Mouse (Mus musculus) thymus, adult 2 months (tissue): ENCODE data around the gene Kcnt1. TPM values are rescaled to one million over a fixed set of nuclear protein-coding genes. Genes with fewer than 3 reads are reported as not detected.
"Not testable (repeated sequence)": the region's sequence is repeated elsewhere in the genome, so short reads cannot be mapped to it uniquely, and the experiment has no call there.

Experiments used
- DNase-seq: peaks from one replicate; pipeline ENCODE4 v3.0.0; 2021
- H3K27ac ChIP-seq: fragments of 200-500 bp; 2 replicates; pipeline ENCODE4 v1.5.1; 2012; ENCODE audit warnings: low read length, control low read depth; ENCODE audit not compliant: control insufficient read depth, insufficient read depth
- H3K27me3 ChIP-seq: fragments of 200-500 bp; 2 replicates; pipeline ENCODE4 v1.6.1; 2012; ENCODE audit warnings: mild to moderate bottlenecking, low read length, moderate library complexity, mixed read lengths; ENCODE audit not compliant: control insufficient read depth, insufficient read depth
- H3K36me3 ChIP-seq: fragments of 200-500 bp; 2 replicates; pipeline ENCODE4 v1.6.1; 2012; ENCODE audit warnings: mild to moderate bottlenecking, low read length, moderate library complexity; ENCODE audit not compliant: control insufficient read depth, insufficient read depth
- H3K4me1 ChIP-seq: fragments of 200-500 bp; replicated peaks from 2 replicates; pipeline ENCODE4 v1.6.1; 2012; ENCODE audit warnings: low read length; ENCODE audit not compliant: control insufficient read depth, insufficient read depth
- H3K4me3 ChIP-seq: fragments of 200-500 bp; 2 replicates; pipeline ENCODE4 v1.5.1; 2012; ENCODE audit warnings: mild to moderate bottlenecking, low read length, control low read depth, moderate library complexity; ENCODE audit not compliant: control insufficient read depth, insufficient read depth
- CTCF ChIP-seq: fragments of 200-500 bp; IDR thresholded peaks from 2 replicates; pipeline ENCODE4 v1.5.1; 2012; ENCODE audit warnings: mild to moderate bottlenecking, control low read depth, low read length, moderate library complexity, borderline replicate concordance; ENCODE audit not compliant: control insufficient read depth, poor library complexity, insufficient read depth; ENCODE audit errors: extremely low read depth
- POLR2A ChIP-seq: fragments of 200-500 bp; IDR thresholded peaks from 2 replicates; pipeline ENCODE4 v1.6.1; 2012; ENCODE audit warnings: mild to moderate bottlenecking, low read length, control low read depth, moderate library complexity; ENCODE audit not compliant: control insufficient read depth, poor library complexity, insufficient read depth; ENCODE audit errors: extremely low read depth
- WGBS: fragments of 180-500 bp; shearing (Covaris S2); methylation state at CpG from one replicate; pipeline ENCODE4 v1.1.7; 2018; 5-methylcytosine and 5-hydroxymethylcytosine counted together
- polyA plus RNA-seq: library from polyadenylated mRNA; depleted of rRNA; stranded (reverse); fragments of >200 nt; gene quantifications from 2 replicates; pipeline ENCODE4 v1.2.3, GENCODE M21; 2012; rRNA removed

Kcnt1 gene
- 1.1 and 1.2 TPM in 2 replicates for polyA plus RNA-seq

GRCm38 (mm10) chr2:25863337-25864131 lies at the start of gene Kcnt1:
Gene Kcnt1, plus strand, starts transcription at chr2:25863734.
- no peak within 1 kb of the TSS for H3K4me3 ChIP-seq
- no peaks in the 10 kb centered on the region; the same call in none of the 2 replicates for H3K27me3 ChIP-seq
- WGBS, result 5% methylated on average over 53 of the region's 53 CpGs
- TF ChIP-seq POLR2A, result no peak
- TF ChIP-seq CTCF, result no peak
- no peaks in the 10 kb centered on the region for H3K4me1 ChIP-seq
- no peak for DNase-seq
- no peaks in the 10 kb centered on the region for H3K36me3 ChIP-seq
- no peak within 1 kb of the TSS for H3K27ac ChIP-seq

DNA sequence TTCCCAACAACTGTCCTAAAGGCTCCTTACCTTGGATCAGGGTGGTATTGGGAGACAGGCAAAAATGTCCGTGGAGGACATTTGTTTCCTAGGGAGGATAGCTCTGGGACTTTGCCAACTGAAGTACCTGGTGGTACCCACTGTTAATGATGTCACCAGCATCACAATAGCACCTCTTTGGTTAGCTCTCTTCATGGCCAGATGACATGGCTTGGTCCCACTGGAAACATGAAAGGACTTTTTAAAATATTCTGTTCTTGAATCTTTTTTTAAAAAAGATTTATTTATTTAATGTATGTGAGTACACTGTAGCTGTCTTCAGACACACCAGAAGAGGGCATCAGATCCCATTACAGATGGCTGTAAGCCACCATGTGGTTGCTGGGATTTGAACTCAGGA lies 47.8 kb upstream of the Kcnt1 start, which contains the start of gene Glt6d1:
Gene Glt6d1, minus strand, starts transcription at position 101 of the 400 bp plus-strand sequence.
- 71% methylated on average over 1 of the region's 1 CpGs for WGBS
- not testable (repeated sequence) for H3K27ac ChIP-seq, H3K4me3 ChIP-seq, DNase-seq, H3K36me3 ChIP-seq, H3K27me3 ChIP-seq, H3K4me1 ChIP-seq

GRCm38 (mm10) chr2:25822806-25823205 lies 40.7 kb upstream of the Kcnt1 start, which contains the start of gene Lcn9:
Gene Lcn9, plus strand, starts transcription at chr2:25823153.
- Histone ChIP-seq H3K4me3 (no peak within 1 kb of the TSS), H3K4me1 (peaks cover under 1% of the 10 kb centered on the region; the same call in 1 of the 2 replicates), H3K36me3 (no peaks in the 10 kb centered on the region), H3K27ac (no peak within 1 kb of the TSS), H3K27me3 (no peaks in the 10 kb centered on the region)
- WGBS, result 33% methylated on average over 1 of the region's 1 CpGs
- TF ChIP-seq CTCF, result no peak
- no peak for TF ChIP-seq POLR2A
- DNase-seq, result no peak

DNA sequence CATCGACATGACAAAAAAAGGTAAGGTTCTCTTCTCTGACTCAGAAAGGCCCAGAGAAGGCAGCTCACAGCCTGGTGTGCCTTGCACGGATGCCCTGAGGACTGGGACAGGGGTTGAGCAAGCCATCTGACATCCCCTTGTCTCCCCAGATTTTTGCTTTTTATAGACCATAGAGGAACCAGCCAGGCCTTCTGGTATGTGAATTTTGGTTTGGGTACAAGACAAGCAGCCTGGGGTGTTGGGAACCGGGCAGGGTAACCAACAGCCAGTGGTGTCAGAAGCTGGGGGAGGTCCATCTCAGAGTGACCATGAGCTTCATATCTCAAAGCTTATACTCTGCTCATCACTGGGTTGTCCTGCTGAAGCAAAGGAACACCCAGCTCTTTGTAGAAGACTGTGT lies 38.8 kb upstream of the Kcnt1 start:
- Histone ChIP-seq H3K27ac (no peak overlapping the region), H3K4me1 (peaks cover 7% of the 10 kb centered on the region), H3K4me3 (no peak overlapping the region), H3K36me3 (no peaks in the 10 kb centered on the region), H3K27me3 (no peaks in the 10 kb centered on the region; the same call in 1 of the 2 replicates)
- no peak for DNase-seq
- 93% methylated on average over 3 of the region's 3 CpGs for WGBS
- TF ChIP-seq POLR2A, result no peak
- no peak for TF ChIP-seq CTCF

DNA sequence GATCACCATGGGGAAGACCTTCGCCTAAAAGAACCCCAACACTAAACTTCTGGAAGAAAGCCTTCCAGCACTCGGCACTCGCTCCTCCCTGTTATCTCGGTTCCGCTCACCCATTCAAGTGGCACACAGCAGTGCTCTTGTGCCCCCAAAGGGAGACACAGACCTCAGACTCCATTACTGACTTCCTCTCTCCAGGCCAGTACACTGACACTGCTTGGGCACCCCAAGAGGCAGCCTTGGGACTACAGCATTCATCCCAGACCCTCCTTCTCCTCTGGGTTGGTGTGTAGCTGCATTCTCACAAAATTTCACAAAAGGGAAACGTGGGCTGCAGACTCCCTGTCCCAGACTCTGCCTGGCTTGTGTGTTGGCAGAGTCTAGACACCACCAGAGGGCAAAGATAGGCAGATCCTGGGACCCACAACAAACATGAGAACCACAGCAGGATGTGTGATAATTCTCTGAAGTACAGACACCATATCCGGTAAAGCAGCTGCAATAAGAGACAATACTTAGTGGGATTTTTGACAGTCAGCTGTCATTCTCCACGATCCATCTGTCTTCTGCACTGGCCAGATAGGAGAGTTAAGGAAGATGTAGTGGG lies 35.1 kb upstream of the Kcnt1 start:
- Histone ChIP-seq H3K36me3 (no peaks in the 10 kb centered on the region), H3K27me3 (no peaks in the 10 kb centered on the region; the same call in 1 of the 2 replicates), H3K4me1 (peaks cover 7% of the 10 kb centered on the region), H3K4me3 (no peak overlapping the region), H3K27ac (no peak overlapping the region; the same call in 1 of the 2 replicates)
- TF ChIP-seq CTCF (no peak), POLR2A (no peak)
- WGBS, result 20% methylated on average over 8 of the region's 8 CpGs
- DNase-seq, result peak; percentile 56

DNA sequence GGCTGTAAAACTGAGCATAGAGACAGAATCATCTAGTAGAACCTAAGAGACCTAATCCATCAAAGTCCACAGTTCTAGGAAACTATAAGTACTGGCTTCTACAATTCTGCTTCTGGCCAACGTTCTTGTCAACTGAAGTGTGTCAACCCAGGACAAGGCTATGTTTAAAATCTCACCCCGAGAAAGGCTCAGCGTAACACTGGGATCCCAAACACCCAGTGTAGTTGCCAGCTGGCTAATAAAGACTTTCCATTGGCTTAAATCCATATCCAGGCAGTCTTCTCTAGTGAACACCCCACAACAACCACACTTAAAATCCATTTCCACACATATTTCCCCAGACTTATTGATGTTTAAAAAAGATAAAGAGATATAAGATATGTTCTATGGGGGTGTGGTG lies 32.7 kb upstream of the Kcnt1 start:
- H3K27ac ChIP-seq, result no peak overlapping the region
- DNase-seq, result no peak
- 84% methylated on average over 3 of the region's 3 CpGs for WGBS
- H3K27me3 ChIP-seq, result no peaks in the 10 kb centered on the region; the same call in 1 of the 2 replicates
- TF ChIP-seq POLR2A (no peak), CTCF (no peak)
- H3K36me3 ChIP-seq, result no peaks in the 10 kb centered on the region
- H3K4me1 ChIP-seq, result peaks cover 7% of the 10 kb centered on the region
- no peak overlapping the region for H3K4me3 ChIP-seq

DNA sequence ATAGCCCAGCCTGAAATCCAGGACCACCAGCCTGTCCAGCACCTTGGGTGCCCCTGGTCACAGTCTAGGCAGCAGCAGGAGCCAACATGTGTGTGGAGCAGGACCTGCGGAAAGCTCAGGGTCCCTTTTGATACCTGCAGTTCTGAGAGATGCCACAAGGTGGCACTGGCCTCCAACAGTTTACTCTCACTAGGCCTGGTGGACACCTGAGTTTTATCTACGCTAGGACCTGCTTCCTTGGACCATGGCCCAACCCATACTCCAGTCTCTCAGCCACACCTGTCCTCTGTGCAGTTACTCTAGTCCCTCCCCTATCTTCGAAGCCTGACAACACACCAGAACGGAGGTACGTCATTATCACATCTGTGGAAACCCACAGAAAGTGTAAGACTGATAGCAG lies 27.2 kb upstream of the Kcnt1 start:
- Histone ChIP-seq H3K4me1 (no peaks in the 10 kb centered on the region), H3K27me3 (no peaks in the 10 kb centered on the region)
- DNase-seq, result peak; percentile 62

More for the DNA sequence above, 27.2 kb upstream of the Kcnt1 start:
- Histone ChIP-seq H3K27ac (no peak overlapping the region), H3K4me3 (no peak overlapping the region), H3K36me3 (no peaks in the 10 kb centered on the region)
- TF ChIP-seq POLR2A, result no peak
- TF ChIP-seq CTCF, result peak; percentile 80; the same call in 1 of the 2 replicates
- 41% methylated on average over 5 of the region's 5 CpGs for WGBS
